Mouse (Mus musculus): ENCODE data around the gene Pcbp1.

GRCm38 (mm10) chr6:86516021-86516420, 10.1 kb downstream of the Pcbp1 start:
- no peak for TF ChIP-seq ZNF384 (IDR thresholded peaks at IDR 0.05; ENCODE audit: low read depth, low read length)
- TF ChIP-seq POLR2A (IDR thresholded peaks at IDR 0.05; ENCODE audit: control insufficient read depth in 1 of 2, insufficient read depth in 1 of 2, low read depth in 1 of 2, low read length in 2 of 2, poor library complexity in 1 of 2), result no peak
- TF ChIP-seq CTCF (IDR thresholded peaks at IDR 0.05 in 2 of 3, conservative IDR thresholded peaks at IDR 0.05 in 1 of 3; ENCODE audit: control insufficient read depth in 1 of 3, insufficient read depth in 1 of 3, low read depth in 2 of 3, low read length in 3 of 3, poor library complexity in 1 of 3, severe bottlenecking in 1 of 3), result no peak
- TF ChIP-seq GATA1 (IDR thresholded peaks at IDR 0.05; ENCODE audit: low read depth, low read length), result no peak
- TF ChIP-seq MYC (IDR thresholded peaks at IDR 0.05; ENCODE audit: low read depth, low read length), result no peak
- no peak for TF ChIP-seq ZC3H11A (IDR thresholded peaks at IDR 0.05; ENCODE audit: low read depth, low read length)
- no peak for TF ChIP-seq NRF1 (IDR thresholded peaks at IDR 0.05; ENCODE audit: insufficient read depth, low read depth, low read length, poor library complexity, severe bottlenecking)
- no peak for TF ChIP-seq ZMIZ1 (IDR thresholded peaks at IDR 0.05; ENCODE audit: low read depth, low read length)
- no peak for TF ChIP-seq ZKSCAN1 (IDR thresholded peaks at IDR 0.05; ENCODE audit: low read depth, low read length)
- TF ChIP-seq CHD2 (IDR thresholded peaks at IDR 0.05; ENCODE audit: low read length), result no peak
